Mouse (Mus musculus) right cerebral cortex, postnatal 10 days (tissue): ENCODE data around the gene Kcnh1.

Experiments
- DNase-seq, 2 experiments: peaks; one replicate each; pipeline ENCODE4 v3.0.0; 2021; ENCODE audit warnings: low spot score in 2 of 2

The Kcnh1 gene

DNA sequence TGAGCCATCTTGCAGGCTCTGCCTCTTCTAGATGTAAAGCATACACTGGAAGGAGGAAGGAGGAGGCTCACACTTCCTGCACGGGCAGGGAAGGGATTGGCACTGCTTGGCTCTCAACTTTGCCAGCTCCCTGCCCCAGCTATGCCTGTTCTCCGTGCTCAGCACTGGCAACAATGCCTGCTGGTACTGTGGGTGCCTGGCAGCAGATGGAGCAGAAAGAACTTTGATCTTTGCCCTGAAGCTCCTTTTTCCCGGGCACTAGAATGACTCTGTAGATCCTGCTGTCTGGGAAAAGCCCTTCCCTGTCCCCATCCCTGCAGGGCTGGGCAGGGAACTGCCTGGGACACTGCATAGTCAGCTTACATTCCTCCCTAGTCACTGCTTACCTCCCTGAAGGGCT is 225.2 kb downstream of the Kcnh1 start:
- DNase-seq: peak in 1 of 2 experiments; percentile 42

DNA sequence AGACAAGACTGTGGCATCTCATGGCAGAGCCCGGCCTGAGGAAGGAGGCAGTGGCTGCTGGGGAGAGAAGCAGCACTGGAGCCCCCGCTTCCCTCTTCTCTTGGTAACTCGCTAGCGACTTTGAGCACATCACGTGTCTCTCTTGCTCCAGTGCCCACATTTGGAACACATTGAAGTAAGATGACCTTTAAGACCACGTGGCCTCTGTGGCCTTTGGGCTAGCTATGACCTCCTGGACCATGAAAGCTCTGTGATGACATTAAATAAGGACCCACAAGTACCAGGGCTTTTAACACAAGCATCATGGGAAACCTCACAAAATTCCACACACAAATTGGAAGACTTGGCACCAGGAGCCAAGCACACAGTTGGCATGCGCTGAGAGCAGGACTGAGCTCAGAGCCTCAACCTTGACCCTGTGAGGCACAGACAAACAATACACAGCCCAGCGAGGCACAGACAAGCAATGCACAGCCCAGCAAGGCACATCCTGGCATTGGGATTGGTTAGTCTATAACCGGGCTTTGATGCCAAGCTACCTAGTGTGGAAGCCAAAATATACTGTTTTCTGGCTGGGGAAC is 225.8 kb downstream of the Kcnh1 start:
- DNase-seq: no peak

DNA sequence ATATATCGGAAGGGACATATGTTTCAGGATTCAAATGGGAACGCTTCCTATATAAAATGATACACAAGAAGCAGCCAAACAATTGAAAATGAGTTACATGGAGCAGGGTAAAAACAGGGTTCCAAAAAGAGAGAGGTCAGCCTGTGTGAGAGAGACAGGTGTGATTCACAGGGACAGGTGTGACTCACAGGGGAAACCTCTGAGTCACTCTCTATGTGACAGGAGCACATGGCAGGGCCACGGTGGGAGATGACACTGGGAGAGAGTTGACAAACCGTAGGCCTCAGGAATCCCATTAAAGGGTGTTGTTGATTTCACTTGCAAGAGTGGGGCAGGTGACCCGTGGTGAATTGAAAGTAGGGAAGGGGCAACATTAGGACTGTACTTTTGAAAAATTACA is 228.6 kb downstream of the Kcnh1 start:
- DNase-seq: no peak

DNA sequence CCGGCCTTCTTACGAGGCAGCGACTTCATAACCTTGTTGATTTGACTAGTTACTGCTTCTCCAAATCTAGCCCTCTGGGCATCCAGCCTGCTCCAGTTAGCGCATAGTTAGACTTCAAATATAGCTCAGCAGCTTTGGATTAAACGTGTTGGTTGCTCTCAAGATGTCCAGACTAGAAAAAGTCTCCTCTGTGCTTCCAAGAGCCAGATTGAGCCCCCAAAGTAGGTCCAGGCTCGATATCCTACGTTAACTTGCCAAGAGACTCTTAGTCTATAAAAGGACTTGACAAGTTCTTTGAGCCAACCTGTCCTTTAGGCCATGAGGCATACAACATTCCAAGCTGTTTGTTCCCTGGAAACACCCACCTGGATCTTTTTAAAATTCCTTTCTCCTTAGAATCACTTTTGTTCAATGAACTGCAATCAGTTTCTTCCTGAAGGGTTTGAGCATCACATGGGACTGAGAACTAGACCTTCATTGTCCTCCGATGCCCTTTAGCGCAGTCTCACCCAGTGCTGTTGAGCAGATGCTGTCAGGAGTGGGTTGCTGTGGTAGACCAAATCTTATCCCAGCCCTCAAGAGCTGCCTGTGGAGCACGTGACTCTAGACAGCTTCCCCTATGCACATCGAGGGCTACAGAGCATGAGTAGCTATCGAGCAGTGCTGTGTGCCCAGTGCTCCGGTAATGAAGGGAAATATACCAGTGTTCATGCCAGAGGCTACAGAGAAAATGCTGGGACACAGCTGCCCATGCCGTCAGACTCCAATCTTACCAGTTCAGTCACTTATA is 231.0 kb downstream of the Kcnh1 start:
- peak; percentile 57 to 82 for DNase-seq

DNA sequence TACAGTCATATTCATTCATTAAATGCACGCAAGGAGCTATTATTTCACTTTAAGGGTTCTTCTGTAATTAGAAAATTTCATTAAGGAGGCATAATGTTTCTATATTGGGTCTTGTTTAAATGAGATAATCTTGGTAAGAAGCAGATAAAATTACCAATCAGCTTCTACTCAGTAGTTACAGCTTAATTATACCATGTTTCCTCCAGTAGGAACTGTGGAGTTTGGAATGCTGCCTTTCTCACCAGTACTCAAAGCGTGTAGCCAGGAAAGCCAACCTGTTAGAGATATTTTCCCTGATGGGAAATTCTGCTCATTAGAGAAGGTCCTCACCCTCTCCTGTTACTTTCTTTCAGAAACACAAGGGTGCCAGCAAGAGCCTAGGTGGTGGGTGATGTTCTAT is 240.8 kb downstream of the Kcnh1 start:
- DNase-seq: no peak

DNA sequence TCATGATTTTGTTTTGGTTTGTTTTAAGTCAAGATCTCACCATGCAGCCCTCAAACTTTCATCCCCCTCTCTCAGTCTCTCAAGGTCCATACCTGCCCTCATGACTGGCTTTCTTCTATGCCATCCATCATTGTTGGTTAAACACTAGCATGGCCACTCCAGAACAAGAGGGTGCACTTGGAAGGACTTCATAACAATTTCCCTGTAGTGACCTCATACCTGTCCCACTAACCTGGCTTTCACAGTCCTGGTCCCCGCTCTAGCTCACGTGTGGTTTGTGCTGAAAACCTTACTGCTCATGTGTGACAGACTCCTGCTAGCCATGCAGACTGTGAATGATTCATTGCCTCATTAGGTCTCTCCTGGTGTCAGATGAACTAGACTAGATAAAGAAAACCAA is 244.9 kb downstream of the Kcnh1 start:
- no peak for DNase-seq

DNA sequence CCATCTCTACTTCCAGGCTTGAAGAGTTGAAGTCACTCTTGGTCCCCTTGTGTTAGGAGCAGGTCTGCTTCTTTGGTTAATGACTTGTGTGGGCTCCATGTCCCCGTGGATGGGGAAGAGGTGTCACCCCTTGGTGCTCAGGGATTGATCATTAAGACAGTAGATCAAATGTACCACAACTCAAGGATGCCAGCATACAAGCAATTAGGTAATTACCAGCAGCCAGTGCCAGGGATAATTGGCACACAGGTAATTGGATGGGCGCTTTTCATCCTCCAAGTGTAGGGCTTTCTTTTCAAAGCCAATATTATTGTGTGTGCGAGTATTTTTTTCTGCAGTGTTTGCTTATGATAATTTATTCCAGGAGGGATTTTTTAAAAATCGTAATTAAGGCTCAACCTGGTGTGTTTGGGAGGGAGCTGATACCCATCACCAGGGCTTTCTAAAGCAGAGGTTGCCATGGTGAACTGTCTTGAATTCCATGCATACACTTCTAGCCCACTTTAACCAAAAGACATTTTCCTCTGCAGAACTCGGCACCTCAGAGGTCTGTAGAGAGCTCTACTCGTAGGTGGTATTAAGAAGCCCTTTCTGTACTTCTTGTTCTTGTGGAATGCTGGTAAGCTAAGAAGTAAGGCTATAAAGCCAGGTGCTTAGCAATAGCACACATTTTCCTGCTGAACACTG is 248.7 kb downstream of the Kcnh1 start:
- DNase-seq: no peak

DNA sequence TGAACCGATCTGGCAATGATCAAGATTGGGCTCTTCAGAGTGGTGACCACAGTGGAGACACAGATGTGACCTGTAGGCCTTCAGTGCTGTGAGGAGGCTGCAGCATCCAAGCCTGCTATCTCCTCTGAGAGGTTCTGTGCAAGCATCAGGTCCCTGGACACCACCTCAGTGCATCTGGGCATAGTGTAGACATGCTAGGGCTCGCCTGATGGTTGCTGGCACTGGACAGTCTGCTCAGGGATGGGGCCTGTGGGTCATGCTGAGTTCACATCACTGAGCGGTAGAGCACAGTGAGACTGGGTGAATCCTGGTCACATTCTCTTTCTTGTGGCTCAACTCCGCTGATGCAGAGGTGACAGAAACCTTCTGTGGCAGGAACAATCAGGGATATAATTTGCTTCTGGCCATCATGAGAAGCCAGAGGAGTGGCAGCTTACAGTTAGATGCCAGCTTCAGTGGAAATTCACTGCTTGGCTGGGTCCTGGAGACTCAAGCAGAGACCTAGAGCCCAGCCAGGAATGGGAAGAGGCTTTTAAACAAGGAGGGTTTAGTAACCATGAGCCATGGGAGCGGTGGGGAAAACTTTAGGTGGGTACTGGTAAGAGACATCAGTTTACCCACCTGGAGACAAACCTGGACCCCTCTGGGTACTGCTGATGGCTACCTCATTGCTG is 252.3 kb downstream of the Kcnh1 start:
- no peak for DNase-seq

DNA sequence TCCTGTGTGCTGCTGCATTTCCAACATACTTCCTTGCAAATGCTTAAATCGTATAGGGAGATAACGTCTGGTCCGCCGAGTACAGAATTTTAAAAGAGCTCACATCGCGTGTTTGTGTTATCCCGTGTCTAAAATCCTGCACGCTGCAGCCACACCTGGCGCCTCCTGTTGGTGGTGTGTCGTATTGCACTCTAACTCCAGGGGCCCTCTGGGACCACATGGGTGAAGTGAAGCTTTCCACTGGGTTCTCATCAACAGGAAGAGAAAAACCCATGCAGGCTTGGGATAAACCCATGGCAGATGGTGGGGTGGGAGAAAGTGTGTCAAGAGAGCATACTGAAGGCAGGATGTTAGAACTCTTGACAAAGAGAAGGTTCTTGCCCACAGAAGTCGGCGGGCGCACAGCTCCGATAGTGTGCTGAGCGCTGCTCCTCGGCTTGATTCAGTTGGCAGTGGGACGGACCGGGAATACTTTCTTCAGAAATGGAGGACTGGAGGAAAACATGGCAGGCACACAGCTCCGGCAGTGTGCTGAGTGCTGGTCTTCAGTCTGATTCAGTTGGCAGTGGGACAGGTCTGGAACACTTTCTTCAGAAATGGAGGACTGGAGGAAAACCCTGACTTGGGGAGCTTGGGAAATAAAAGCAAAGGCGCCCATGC is 253.6 kb downstream of the Kcnh1 start:
- no peak for DNase-seq

DNA sequence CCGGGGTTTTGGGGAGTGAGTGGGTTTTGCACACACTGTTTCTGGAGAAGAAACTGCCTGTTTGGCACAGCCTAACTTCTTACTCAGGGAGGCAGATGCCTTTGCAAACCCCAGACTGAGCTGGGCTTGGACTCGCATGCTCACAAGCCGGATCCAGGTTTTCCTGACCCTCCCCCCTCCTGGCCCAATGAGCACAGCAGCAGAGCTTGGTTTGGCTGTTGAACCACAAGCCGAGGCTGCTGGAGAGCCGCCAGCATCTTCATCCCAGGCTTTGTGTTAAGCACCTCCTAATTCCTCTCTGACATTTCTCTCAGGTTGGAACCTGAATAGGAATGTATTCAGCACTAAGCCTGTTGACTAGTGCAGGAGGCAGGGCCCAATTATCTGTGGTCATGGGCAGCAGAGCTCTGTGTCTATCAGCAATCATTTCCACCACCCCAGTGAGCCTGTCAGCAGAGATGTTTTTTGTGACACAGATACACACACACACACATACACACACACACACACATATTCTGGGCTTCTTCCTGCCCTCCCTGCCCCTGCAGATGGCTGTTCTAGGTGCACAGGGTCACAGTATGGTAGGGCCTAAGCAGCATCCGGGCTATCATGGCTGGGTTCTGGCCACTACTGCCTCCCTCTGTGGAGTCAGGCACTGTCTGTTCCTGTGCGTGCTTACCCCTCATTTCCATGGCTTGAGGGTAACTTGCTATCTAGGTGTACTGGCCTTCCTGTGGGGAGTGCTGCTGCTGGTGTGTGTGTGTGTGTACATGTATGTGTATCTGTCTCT is 254.3 kb downstream of the Kcnh1 start:
- DNase-seq: peak; percentile 82 to 88

DNA sequence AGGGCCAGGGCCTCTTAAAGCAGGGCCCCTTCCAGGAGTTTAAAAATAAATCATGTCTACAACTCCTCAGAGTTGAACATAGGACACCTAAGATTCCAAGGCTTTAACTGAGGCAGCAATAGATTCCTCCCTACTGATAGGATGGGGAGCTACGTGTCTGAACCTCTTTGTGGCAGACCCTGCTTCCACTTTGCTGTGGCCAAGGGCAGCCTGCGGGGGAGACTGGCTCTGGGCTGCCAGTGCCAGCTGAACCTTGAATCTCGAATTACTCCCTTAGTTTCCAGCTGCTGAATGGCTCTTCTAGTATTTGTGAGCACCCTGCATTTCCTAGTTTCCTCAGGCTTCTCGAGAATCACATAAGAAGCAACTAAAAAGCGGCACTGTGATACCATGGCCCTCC is 255.6 kb downstream of the Kcnh1 start:
- no peak for DNase-seq

DNA sequence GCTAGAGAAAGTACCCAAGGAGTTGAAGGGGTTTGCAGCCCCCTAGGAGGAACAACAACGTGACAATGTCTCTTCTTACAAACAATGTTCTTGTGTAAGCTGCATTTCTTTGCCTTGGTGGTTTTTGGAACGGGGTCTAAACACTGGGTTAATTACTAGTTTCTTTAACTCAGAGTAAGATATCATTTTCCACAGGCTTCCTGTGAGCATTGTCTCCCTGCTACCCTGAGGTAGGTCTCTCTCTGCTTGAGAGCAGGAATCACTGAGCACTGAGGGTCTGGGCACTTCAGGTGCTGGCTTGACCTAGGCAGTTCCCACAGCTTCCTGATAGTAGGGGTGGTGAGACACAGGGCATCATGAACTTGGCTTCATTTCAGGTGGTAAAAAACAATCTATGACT is 257.1 kb downstream of the Kcnh1 start:
- no peak for DNase-seq

DNA sequence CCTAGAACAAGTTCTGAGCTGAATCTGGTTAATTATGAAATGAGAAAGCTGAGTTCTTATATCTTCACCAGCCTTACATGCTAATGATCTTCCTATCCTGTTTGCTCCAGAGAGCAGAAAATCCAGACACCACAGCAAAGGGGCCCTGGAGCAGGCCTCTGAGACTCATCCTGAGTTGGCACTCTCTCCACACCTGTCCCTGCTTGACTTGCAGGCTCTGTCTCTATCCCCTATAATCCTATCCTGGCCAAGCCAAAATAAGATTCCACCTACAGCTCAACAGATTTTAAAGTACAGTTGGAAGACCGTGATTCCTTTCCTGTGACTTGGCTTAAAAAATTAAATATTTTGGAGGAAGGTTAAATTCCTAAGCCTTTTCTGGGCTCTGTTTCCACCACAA is 257.9 kb downstream of the Kcnh1 start:
- DNase-seq: no peak

DNA sequence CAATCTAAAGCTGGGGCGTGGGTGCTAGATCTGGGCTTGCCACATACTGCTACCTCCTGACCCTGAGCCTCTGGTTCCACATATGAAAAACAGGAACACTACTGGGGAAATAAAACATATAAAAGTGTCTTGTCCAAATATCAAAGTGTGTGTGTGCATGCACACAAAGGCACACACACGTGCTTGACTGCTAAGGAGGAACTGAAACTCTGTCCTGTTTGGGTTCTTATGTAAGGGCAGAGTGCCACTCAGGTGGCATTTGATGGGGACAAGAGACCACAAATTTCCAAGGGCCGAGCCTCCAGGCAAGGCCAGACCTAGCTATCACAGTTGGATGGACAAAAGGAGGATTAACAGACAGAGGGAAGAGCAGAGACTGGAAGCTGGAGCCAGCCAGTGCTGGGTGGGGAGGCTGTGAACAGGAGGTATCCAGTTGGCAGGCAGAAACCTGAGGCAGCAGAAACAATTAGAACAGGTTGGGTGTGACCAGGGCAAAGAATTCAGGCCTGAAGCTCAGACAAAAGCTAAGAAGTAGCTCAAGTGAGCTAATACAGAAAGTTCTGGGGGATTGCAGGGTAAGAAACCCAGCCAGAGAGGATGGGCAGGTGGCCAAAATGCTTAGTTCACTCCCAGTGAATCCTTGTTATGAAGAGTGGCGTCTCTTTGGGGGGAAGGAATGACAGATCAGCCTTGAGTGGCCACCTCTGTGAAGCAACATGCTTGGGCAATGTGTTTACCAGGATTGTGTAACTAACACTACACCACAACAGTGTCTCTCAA is 259.2 kb downstream of the Kcnh1 start:
- no peak for DNase-seq

DNA sequence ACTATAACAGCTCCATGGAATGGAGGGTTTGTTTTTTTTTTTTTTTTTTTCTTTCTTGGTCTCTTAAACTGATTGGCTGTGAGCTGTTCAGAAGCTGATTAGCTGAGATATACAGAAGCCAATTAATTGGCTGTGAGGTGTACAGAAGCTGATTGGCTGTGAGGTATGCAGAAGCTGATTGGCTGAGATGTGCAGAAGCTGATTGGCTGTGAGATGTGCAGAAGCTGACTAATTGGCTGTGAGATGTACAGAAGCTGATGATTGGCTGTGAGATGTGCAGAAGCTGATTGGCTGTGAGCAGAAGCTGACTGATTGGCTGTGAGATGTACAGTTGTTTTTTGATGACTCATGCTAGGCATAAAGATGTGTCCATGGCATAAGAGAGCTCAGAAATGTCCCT is 259.9 kb downstream of the Kcnh1 start:
- no peak for DNase-seq

DNA sequence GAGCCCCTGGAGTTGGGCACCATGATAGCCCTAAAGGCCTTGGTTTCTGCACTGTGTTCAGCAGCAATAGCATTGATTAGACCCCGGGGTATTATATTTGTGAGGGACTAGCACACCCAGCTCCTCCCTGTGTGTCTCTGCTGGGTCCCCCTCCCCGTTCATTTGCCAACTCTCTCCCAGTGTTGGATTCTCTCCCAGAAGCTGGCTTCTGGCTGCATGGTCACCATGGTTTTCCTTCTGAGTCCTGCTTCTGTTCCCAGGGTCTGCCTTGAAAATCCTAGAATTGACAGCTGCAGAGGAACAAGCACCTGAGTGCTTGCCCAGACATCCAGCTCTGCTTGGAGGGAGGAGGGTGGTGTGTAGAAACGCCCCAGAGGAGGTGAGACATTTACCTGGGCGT is 261.1 kb downstream of the Kcnh1 start:
- DNase-seq: peak; percentile 59 to 77

DNA sequence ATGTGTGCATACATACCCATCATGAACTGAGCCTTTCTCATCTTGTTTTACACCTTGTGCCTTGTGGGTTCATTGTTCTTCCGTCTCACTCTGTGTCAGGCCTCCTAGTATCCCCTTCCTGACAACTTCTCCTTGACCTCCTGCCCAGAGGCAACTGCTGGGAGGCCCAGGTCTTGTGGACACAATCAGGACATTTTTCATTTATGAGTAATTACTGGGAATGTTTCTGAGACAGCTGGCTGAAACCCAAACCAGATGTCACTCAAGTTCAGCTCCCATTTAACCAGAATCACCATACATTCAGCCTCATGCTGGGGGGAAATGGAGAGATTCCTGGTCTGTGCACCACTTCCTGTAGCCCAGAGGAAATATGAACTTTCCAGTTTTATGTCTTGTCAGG is 263.9 kb downstream of the Kcnh1 start:
- DNase-seq: no peak

DNA sequence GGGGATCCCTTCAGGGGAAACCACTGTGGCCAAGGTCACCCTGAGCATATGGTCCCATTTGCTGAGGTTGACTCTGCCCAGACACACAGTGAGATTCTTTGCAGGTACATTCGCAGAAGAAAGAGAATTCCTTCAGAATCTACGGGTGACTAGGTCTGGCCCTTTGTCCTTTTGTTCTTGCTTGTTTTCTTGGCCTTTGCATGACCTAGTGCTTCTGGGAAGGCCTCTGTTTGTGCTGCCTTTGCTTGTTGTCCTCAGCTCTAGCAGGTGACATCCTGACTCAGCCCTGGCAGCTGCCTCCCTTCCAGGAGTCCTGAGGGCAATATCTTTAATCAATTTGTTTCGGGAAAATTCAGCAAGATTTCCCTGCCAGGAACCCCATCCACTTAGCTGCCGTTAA is 264.4 kb downstream of the Kcnh1 start:
- DNase-seq: no peak

DNA sequence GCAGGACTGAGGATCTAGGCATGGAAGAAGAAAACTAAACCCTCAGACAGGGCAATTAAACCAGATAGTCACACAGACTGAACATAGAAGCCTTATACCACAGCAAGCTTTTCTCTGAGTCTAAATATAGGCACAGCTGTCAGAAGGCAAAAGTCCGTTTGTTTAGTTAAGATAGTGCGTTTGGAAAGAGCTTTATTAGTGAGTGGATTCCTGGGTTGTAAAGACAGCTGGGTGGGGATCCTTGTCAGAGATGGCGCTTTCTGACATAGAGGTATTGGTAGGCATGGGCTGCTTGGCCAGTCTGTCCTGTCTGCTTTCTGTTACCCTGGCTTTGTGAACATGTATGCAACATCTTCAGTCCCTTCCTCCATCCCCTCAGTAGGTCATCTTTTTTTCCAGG is 266.5 kb downstream of the Kcnh1 start:
- DNase-seq: no peak

DNA sequence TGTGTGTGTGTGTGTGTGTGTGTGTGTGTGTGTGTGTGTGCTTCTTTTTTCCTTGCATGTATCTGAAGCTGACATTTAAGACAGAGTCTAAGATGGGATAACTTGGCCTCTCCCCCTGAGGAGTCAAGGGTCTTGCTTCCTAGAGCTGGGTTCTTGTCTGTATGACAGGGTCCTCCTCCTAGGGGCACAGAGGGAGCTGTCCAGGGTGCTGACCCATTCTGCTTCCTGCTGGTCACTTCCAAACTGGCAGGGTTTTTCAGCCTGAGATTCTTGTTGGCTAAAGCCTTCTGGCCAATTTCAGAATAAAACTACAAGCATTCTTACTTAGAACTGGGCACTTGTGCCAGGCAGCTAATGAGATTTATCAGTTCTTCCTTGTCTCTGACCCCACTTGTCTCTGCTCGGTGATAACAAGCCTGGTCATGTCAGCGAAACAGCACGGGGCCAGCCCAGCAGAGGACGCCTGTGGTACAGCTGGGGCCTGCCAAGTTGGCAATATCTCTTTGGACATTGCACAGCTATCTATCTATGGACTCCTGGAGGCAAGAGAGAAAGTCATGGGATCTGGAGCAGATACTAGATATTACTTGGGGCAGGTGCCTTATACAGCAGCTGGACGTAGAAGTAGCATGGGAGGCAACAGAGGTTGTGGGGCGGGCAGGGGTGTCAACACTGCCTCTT is 267.1 kb downstream of the Kcnh1 start:
- no peak for DNase-seq
